In the genomic region with DNA sequence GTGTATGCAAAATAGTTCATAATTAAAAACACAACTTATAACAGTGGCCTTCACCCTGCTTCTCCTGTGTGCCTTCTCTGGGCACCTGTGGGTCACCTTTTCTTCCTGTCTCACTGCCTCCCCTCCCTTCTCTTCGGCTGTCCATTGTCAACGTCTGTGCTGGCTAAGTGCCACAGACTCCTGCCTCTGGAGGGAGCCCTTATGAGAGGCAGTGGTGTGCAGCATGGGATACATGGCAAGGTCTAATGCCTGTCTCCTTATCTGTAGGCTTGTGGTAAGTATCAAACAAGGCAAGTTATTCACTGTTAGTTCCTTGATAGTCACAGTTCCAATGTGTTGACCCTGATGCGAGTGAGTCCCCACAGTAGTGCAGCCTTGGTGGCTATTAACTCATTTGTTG, we compare ENCODE assay signal across 25 mouse cellular contexts. TPM values are rescaled to one million over a fixed set of nuclear protein-coding genes. Genes with fewer than 3 reads are reported as not detected.
DNase-seq lines count a peak whose midpoint lies in the region; ATAC-seq and TF ChIP-seq lines count a peak whose summit lies in the region.
"Had no signal": no experiment of that assay in that cellular context is flagged by ENCODE, and none has a peak within 500 bp of the region (broad histone marks: within the 10 kb centered on the region; RNA-seq: fewer than 3 reads in every experiment).

No protein-coding gene starts in this region.

- TF ChIP-seq POLR2A in heart, adult 2 months (IDR thresholded peaks at IDR 0.05; ENCODE audit: insufficient read depth, low read depth, low read length): no peak

- no peaks in the 10 kb centered on the region for H3K36me3 ChIP-seq in heart, adult 2 months (ENCODE audit: control insufficient read depth, insufficient read depth, low read length)
- H3K36me3 ChIP-seq in midbrain, embryonic 14.5 days (ENCODE audit: control insufficient read depth, insufficient read depth, low read length): no peaks in the 10 kb centered on the region
- no peaks in the 10 kb centered on the region for H3K36me3 ChIP-seq in midbrain, embryonic 13.5 days
- no peaks in the 10 kb centered on the region for H3K36me3 ChIP-seq in liver, embryonic 11.5 days (ENCODE audit: control insufficient read depth, insufficient read depth, low read length)
- H3K36me3 ChIP-seq in stomach, postnatal 0 days (ENCODE audit: control insufficient read depth, insufficient read depth, low read length): no peaks in the 10 kb centered on the region
- H3K36me3 ChIP-seq in hindbrain, embryonic 11.5 days (ENCODE audit: control insufficient read depth, insufficient read depth, low read length): no peaks in the 10 kb centered on the region
- H3K36me3 ChIP-seq: embryonic facial prominence, embryonic 13.5 days; forebrain, embryonic 12.5 days; hindbrain, embryonic 12.5 days; midbrain, embryonic 15.5 days had no signal

- no peak overlapping the region for H3K27ac ChIP-seq in heart, adult 2 months
- no peak overlapping the region for H3K27ac ChIP-seq in midbrain, embryonic 14.5 days (replicated peaks; ENCODE audit: low read depth, low read length)
- no peak overlapping the region for H3K27ac ChIP-seq in midbrain, embryonic 13.5 days
- no peak overlapping the region for H3K27ac ChIP-seq in liver, embryonic 11.5 days (ENCODE audit: low read depth, low read length)
- H3K27ac ChIP-seq in stomach, postnatal 0 days (replicated peaks): no peak overlapping the region
- H3K27ac ChIP-seq in hindbrain, embryonic 11.5 days (ENCODE audit: low read depth, low read length): no peak overlapping the region
- H3K27ac ChIP-seq: embryonic facial prominence, embryonic 13.5 days; forebrain, embryonic 12.5 days; hindbrain, embryonic 12.5 days; midbrain, embryonic 15.5 days had no signal

- intact Hi-C loops in heart, adult 2 months (cut with DNase I): no loop called here

- no peak for TF ChIP-seq EP300 in heart, adult 2 months (IDR thresholded peaks at IDR 0.05; ENCODE audit: insufficient read depth, low read depth, low read length)
- TF ChIP-seq EP300 in stomach, postnatal 0 days (optimal IDR thresholded peaks at IDR 0.05): no peak

- no peaks in the 10 kb centered on the region for H3K9me3 ChIP-seq in midbrain, embryonic 14.5 days (ENCODE audit: control insufficient read depth, low read length)
- H3K9me3 ChIP-seq in midbrain, embryonic 13.5 days: no peaks in the 10 kb centered on the region
- no peaks in the 10 kb centered on the region for H3K9me3 ChIP-seq in liver, embryonic 11.5 days (ENCODE audit: control insufficient read depth, low read length)
- H3K9me3 ChIP-seq in stomach, postnatal 0 days (ENCODE audit: control insufficient read depth, low read length): no peaks in the 10 kb centered on the region
- no peaks in the 10 kb centered on the region for H3K9me3 ChIP-seq in hindbrain, embryonic 11.5 days (ENCODE audit: control insufficient read depth, low read length)
- H3K9me3 ChIP-seq: embryonic facial prominence, embryonic 13.5 days; forebrain, embryonic 12.5 days; hindbrain, embryonic 12.5 days; midbrain, embryonic 15.5 days had no signal

- H3K4me1 ChIP-seq in heart, adult 2 months (ENCODE audit: control insufficient read depth, insufficient read depth, low read length): no peaks in the 10 kb centered on the region
- no peaks in the 10 kb centered on the region for H3K4me1 ChIP-seq in midbrain, embryonic 14.5 days (ENCODE audit: control insufficient read depth, insufficient read depth, low read length)
- 0 out of 2 replicates have a peak, but pooled peaks cover 4% of the 10 kb centered on the region for H3K4me1 ChIP-seq in midbrain, embryonic 13.5 days (replicated peaks)
- no peaks in the 10 kb centered on the region for H3K4me1 ChIP-seq in liver, embryonic 11.5 days (replicated peaks; ENCODE audit: control insufficient read depth, insufficient read depth, low read length)
- no peaks in the 10 kb centered on the region for H3K4me1 ChIP-seq in stomach, postnatal 0 days (replicated peaks; ENCODE audit: control insufficient read depth, insufficient read depth)
- no peaks in the 10 kb centered on the region for H3K4me1 ChIP-seq in hindbrain, embryonic 11.5 days (replicated peaks; ENCODE audit: control insufficient read depth, insufficient read depth, low read length)
- H3K4me1 ChIP-seq: forebrain, embryonic 12.5 days had no signal

- 19% methylated on average over 3 of the region's 3 CpGs for WGBS in heart, adult 2 months
- 65% methylated on average over 3 of the region's 3 CpGs for WGBS in midbrain, embryonic 14.5 days
- 71% methylated on average over 3 of the region's 3 CpGs for WGBS in midbrain, embryonic 13.5 days
- WGBS in liver, embryonic 11.5 days: 42% methylated on average over 3 of the region's 3 CpGs
- WGBS in stomach, postnatal 0 days: 52% methylated on average over 3 of the region's 3 CpGs
- 63% methylated on average over 3 of the region's 3 CpGs for WGBS in hindbrain, embryonic 11.5 days

- no peak overlapping the region for H3K4me2 ChIP-seq in midbrain, embryonic 14.5 days (ENCODE audit: low read length)
- H3K4me2 ChIP-seq in midbrain, embryonic 13.5 days (replicated peaks): no peak overlapping the region
- H3K4me2 ChIP-seq in liver, embryonic 11.5 days: no peak overlapping the region
- H3K4me2 ChIP-seq in stomach, postnatal 0 days (replicated peaks; ENCODE audit: low read depth): no peak overlapping the region
- no peak overlapping the region for H3K4me2 ChIP-seq in hindbrain, embryonic 11.5 days (replicated peaks; ENCODE audit: low read depth, low read length)
- H3K4me2 ChIP-seq: embryonic facial prominence, embryonic 13.5 days; forebrain, embryonic 12.5 days; hindbrain, embryonic 12.5 days; midbrain, embryonic 15.5 days had no signal

- DNase-seq in heart, adult 2 months: no peak
- no peak for DNase-seq in heart, adult 8-10 months (ENCODE audit: low spot score)
- DNase-seq in midbrain, embryonic 14.5 days: peak; percentile 14
- no peak for DNase-seq in liver, embryonic 11.5 days (ENCODE audit: low spot score)
- peak; percentile 36 for DNase-seq in stomach, postnatal 0 days (ENCODE audit: low spot score)
- no peak for DNase-seq in hindbrain, embryonic 11.5 days (ENCODE audit: low spot score)
- no peak for DNase-seq in cerebellum, adult 8-10 months
- DNase-seq: B cell, adult 2 months; cerebellum, postnatal 36 days; heart, adult 18-20 months; kidney, adult 8-10 months; right cerebral cortex, postnatal 4 days; thymus, postnatal 36 days had no signal

- ATAC-seq in midbrain, embryonic 14.5 days (ENCODE audit: low FRiP score, low TSS enrichment): no peak
- no peak for ATAC-seq in midbrain, embryonic 13.5 days
- peak; percentile 81 for ATAC-seq in liver, embryonic 11.5 days (replicated peaks; ENCODE audit: low FRiP score)
- no peak for ATAC-seq in stomach, postnatal 0 days (ENCODE audit: low FRiP score, low TSS enrichment)
- no peak for ATAC-seq in hindbrain, embryonic 11.5 days (ENCODE audit: low FRiP score)
- ATAC-seq: midbrain, embryonic 15.5 days had no signal

- TF ChIP-seq CTCF in heart, adult 2 months (IDR thresholded peaks at IDR 0.05): peak; percentile 17; the same call in 1 of the 2 replicates
- peak; percentile 49 for TF ChIP-seq CTCF in stomach, postnatal 0 days (IDR thresholded peaks at IDR 0.05; ENCODE audit: low read depth)

- no peak overlapping the region for H3K4me3 ChIP-seq in heart, adult 2 months
- H3K4me3 ChIP-seq in midbrain, embryonic 14.5 days (replicated peaks; ENCODE audit: low read depth, low read length): no peak overlapping the region
- H3K4me3 ChIP-seq in midbrain, embryonic 13.5 days (replicated peaks): no peak overlapping the region
- no peak overlapping the region for H3K4me3 ChIP-seq in liver, embryonic 11.5 days (ENCODE audit: low read depth, low read length)
- no peak overlapping the region for H3K4me3 ChIP-seq in stomach, postnatal 0 days (ENCODE audit: low read depth, low read length)
- no peak overlapping the region for H3K4me3 ChIP-seq in hindbrain, embryonic 11.5 days (ENCODE audit: low read depth, low read length)
- H3K4me3 ChIP-seq: embryonic facial prominence, embryonic 13.5 days; forebrain, embryonic 12.5 days; hindbrain, embryonic 12.5 days; midbrain, embryonic 15.5 days had no signal

- H3K9ac ChIP-seq in heart, adult 2 months (ENCODE audit: low read depth, low read length): no peak overlapping the region
- H3K9ac ChIP-seq in midbrain, embryonic 14.5 days (replicated peaks; ENCODE audit: low read length): no peak overlapping the region
- no peak overlapping the region for H3K9ac ChIP-seq in midbrain, embryonic 13.5 days (replicated peaks)
- H3K9ac ChIP-seq in liver, embryonic 11.5 days (ENCODE audit: low read depth, low read length): no peak overlapping the region
- no peak overlapping the region for H3K9ac ChIP-seq in stomach, postnatal 0 days (ENCODE audit: low read length)
- H3K9ac ChIP-seq in hindbrain, embryonic 11.5 days (ENCODE audit: low read depth, low read length): no peak overlapping the region
- H3K9ac ChIP-seq: embryonic facial prominence, embryonic 13.5 days; forebrain, embryonic 12.5 days; hindbrain, embryonic 12.5 days; midbrain, embryonic 15.5 days had no signal

- H3K27me3 ChIP-seq in heart, adult 2 months (ENCODE audit: control insufficient read depth, insufficient read depth, low read length): no peaks in the 10 kb centered on the region
- H3K27me3 ChIP-seq in midbrain, embryonic 14.5 days (ENCODE audit: control insufficient read depth, insufficient read depth, low read length): no peaks in the 10 kb centered on the region
- no peaks in the 10 kb centered on the region for H3K27me3 ChIP-seq in midbrain, embryonic 13.5 days
- no peaks in the 10 kb centered on the region for H3K27me3 ChIP-seq in liver, embryonic 11.5 days (replicated peaks; ENCODE audit: control insufficient read depth, insufficient read depth, low read length)
- H3K27me3 ChIP-seq in stomach, postnatal 0 days (ENCODE audit: control insufficient read depth, insufficient read depth, low read length): no peaks in the 10 kb centered on the region
- H3K27me3 ChIP-seq in hindbrain, embryonic 11.5 days (ENCODE audit: control insufficient read depth, insufficient read depth, low read length): no peaks in the 10 kb centered on the region
- H3K27me3 ChIP-seq: embryonic facial prominence, embryonic 13.5 days; forebrain, embryonic 12.5 days; hindbrain, embryonic 12.5 days; midbrain, embryonic 15.5 days had no signal

- H3K79me2 ChIP-seq in heart, adult 2 months (replicated peaks; ENCODE audit: control insufficient read depth, insufficient read depth, low read length): no peaks in the 10 kb centered on the region

RNA-seq across cellular contexts. Expression of a gene that starts 13.7 kb away (rescaled TPM):
- total RNA-seq in heart, adult 2 months (2021): 1 to 10 TPM; 5.7 to 6.0 TPM
- 11.7 and 12.8 TPM in 2 replicates for polyA plus RNA-seq in heart, adult 2 months (2012; rRNA removed)
- 1 to 10 TPM; 4.4 to 5.2 (median 5.0) TPM for total RNA-seq in heart, adult 8-10 months (2022)
- 2.0 and 4.8 TPM in 2 replicates for polyA plus RNA-seq in midbrain, embryonic 14.5 days (2014; fragmentation: Nextera tagmentation; extraction: Ambion mirVana)
- 3.3 TPM in 2 replicates for polyA plus RNA-seq in midbrain, embryonic 13.5 days (2015; fragmentation: Nextera tagmentation; extraction: Ambion mirVana)
- polyA plus RNA-seq in liver, embryonic 11.5 days (2014; fragmentation: Nextera tagmentation; extraction: Ambion mirVana): 7.8 and 8.5 TPM in 2 replicates
- 18.0 and 19.5 TPM in 2 replicates for polyA plus RNA-seq in stomach, postnatal 0 days (2015; fragmentation: Nextera tagmentation; extraction: Ambion mirVana)
- 12.4 and 13.3 TPM in 2 replicates for polyA plus RNA-seq in hindbrain, embryonic 11.5 days (2014; fragmentation: Nextera tagmentation; extraction: Ambion mirVana)

RNA-seq across cellular contexts. Expression of a gene that starts 15.0 kb away (rescaled TPM):
- total RNA-seq in heart, adult 2 months (2021): not detected
- polyA plus RNA-seq in heart, adult 2 months (2012; rRNA removed): not detected in 2 replicates
- not detected for total RNA-seq in heart, adult 8-10 months (2022)
- not detected in 2 replicates for polyA plus RNA-seq in midbrain, embryonic 14.5 days (2014; fragmentation: Nextera tagmentation; extraction: Ambion mirVana)
- not detected in 2 replicates for polyA plus RNA-seq in midbrain, embryonic 13.5 days (2015; fragmentation: Nextera tagmentation; extraction: Ambion mirVana)
- polyA plus RNA-seq in liver, embryonic 11.5 days (2014; fragmentation: Nextera tagmentation; extraction: Ambion mirVana): not detected in 2 replicates
- not detected in 2 replicates for polyA plus RNA-seq in stomach, postnatal 0 days (2015; fragmentation: Nextera tagmentation; extraction: Ambion mirVana)
- not detected in 2 replicates for polyA plus RNA-seq in hindbrain, embryonic 11.5 days (2014; fragmentation: Nextera tagmentation; extraction: Ambion mirVana)
- total RNA-seq: adrenal gland, postnatal 4 days; ES-E14; gastrocnemius, adult 18-20 months; heart, adult 18-20 months; left cerebral cortex, postnatal 25 days had no signal
- polyA plus RNA-seq: embryonic facial prominence, embryonic 13.5 days; forebrain, embryonic 12.5 days; hindbrain, embryonic 12.5 days; lung, embryonic 16.5 days; midbrain, embryonic 15.5 days; neural tube, embryonic 11.5 days; stomach, embryonic 14.5 days had no signal

Comparison
In these comparisons a context has a peak if more than half of its experiments do, and no peak if none do; other contexts are left out.
1. DNase-seq: peak in midbrain, embryonic 14.5 days (single experiment) and stomach, postnatal 0 days (single experiment); none in heart, adult 2 months (0 of 2), heart, adult 8-10 months (single experiment), liver, embryonic 11.5 days (single experiment), hindbrain, embryonic 11.5 days (single experiment) and cerebellum, adult 8-10 months (single experiment).